Mouse (Mus musculus) ovary, adult 2 months (tissue): ENCODE measurements around the gene Adcy3. TPM values are rescaled to one million over a fixed set of nuclear protein-coding genes. Genes with fewer than 3 reads are reported as not detected.

ENCODE experiments used
- polyA plus RNA-seq: library from polyadenylated mRNA; depleted of rRNA; stranded (reverse); fragments of >200 nt; gene quantifications from 2 replicates; pipeline ENCODE4 v1.2.3, GENCODE M21; 2012; rRNA removed

Adcy3 gene
- 21.7 and 24.3 TPM in 2 replicates for polyA plus RNA-seq

GRCm38 (mm10) chr12:4132941-4133846 is at the start of gene Adcy3:
Gene Adcy3, plus strand, starts transcription at chr12:4133103.

DNA sequence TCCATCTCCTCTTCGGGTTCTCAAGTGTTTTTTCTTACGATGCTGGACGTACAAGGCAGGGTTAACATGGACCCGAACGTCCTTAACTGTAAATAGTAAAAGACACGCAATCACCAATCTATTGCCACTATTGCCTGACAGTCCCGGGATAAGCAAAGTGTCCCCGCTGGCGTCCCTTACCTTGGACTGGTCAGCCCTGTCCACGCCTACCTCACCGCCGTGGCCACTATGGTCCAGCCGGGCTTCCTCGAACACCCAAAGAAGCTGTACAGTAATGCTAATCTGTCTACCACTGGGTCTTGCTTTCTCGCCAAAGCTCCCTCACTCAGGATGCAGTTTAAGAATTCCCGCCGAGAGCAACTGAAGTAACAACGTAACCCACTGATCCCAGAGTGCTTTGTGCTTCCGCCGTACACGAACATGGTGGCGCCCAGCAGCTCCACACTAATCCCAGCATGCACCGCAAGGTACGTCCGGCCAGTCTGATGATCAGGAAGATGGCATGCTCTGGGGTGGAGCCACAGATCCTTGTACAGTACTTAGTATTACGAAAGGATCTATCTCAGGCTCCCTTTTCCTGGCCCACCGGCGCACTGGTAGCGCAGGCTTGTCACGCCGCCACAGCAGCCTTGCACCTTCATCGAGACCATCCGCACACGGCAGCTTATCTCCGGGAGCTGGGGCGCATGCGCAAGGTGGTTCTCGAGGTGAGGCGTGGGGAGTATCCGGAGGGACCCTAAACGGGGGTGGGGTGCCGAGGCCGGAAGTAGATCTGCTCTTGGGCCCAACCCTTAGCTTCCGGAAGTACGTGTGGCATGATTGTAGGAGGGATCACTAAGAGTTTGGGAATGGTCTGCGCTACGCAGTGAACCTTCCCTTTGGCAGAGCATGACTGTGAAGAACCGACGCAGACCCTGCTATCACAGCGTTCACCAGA is 100.9 kb downstream of the Adcy3 start, which contains the start of the genes Ptrhd1 and Cenpo:
Ptrhd1 (plus strand) TSS at position 456 of the 937 bp plus-strand sequence.
Cenpo (minus strand) TSS at position 723 of the 937 bp plus-strand sequence.

Other genes starting within 250 kb of the Adcy3 start
- gene Pomc, start 178.2 kb upstream of the Adcy3 start, polyA plus RNA-seq = 1.0 and 1.5 TPM in 2 replicates
- 18.2 and 22.3 TPM in 2 replicates for gene Efr3b, start 94.2 kb upstream of the Adcy3 start, polyA plus RNA-seq
- 9.3 and 10.6 TPM in 2 replicates for gene Dnajc27, start 50.5 kb upstream of the Adcy3 start, polyA plus RNA-seq
- 6.7 and 6.8 TPM in 2 replicates for gene Ptrhd1, start 100.9 kb downstream of the Adcy3 start, polyA plus RNA-seq
- gene Cenpo, start 101.2 kb downstream of the Adcy3 start, polyA plus RNA-seq = 16.5 and 21.4 TPM in 2 replicates